Mouse (Mus musculus) midbrain, postnatal 0 days (tissue): ENCODE results near the gene Nup210l. TPM values are rescaled to one million over a fixed set of nuclear protein-coding genes. Genes with fewer than 3 reads are reported as not detected.
"Not testable (repeated sequence)": the region's sequence is repeated elsewhere in the genome, so short reads cannot be mapped to it uniquely, and the experiment has no call there.

Experiments used
- ATAC-seq: fragments of 200-750 bp; cut with Nextera tagmentation; 2 replicates; pipeline ENCODE4 v1.8.0; 2017; ENCODE audit warnings: moderate number of reproducible peaks, mild to moderate bottlenecking, moderate TSS enrichment, moderate library complexity; ENCODE audit not compliant: low FRiP score
- DNase-seq: peaks from one replicate; pipeline ENCODE4 v3.0.0-alpha.2; 2015; ENCODE audit warnings: low spot score
- H3K27ac ChIP-seq: fragments of 300-500 bp; sonication (generic); 2 replicates; pipeline ENCODE4 v1.5.1; 2014; ENCODE audit warnings: low read depth, mild to moderate bottlenecking, low read length, mixed read lengths
- H3K27me3 ChIP-seq: fragments of 300-500 bp; sonication (generic); 2 replicates; pipeline ENCODE4 v1.6.1; 2014; ENCODE audit warnings: low read length, control low read depth, mixed read lengths; ENCODE audit not compliant: insufficient read depth
- H3K36me3 ChIP-seq: fragments of 300-500 bp; sonication (generic); 2 replicates; pipeline ENCODE4 v1.6.1; 2014; ENCODE audit warnings: low read length, control low read depth, mixed read lengths; ENCODE audit not compliant: insufficient read depth
- H3K4me1 ChIP-seq: fragments of 300-500 bp; sonication (generic); 2 replicates; pipeline ENCODE4 v1.6.1; 2014; ENCODE audit warnings: mild to moderate bottlenecking, control low read depth, antibody characterized with exemption, low read length, mixed read lengths; ENCODE audit not compliant: insufficient read depth
- H3K4me2 ChIP-seq: fragments of 300-500 bp; sonication (generic); 2 replicates; pipeline ENCODE4 v1.6.1; 2014; ENCODE audit warnings: low read depth, mild to moderate bottlenecking, low read length, mixed read lengths; ENCODE audit not compliant: poor library complexity, severe bottlenecking
- H3K4me3 ChIP-seq: fragments of 300-500 bp; sonication (generic); 2 replicates; pipeline ENCODE4 v1.5.1; 2014; ENCODE audit warnings: low read depth, mild to moderate bottlenecking, low read length, moderate library complexity
- H3K9ac ChIP-seq: fragments of 300-500 bp; sonication (generic); replicated peaks from 2 replicates; pipeline ENCODE4 v1.6.1; 2014; ENCODE audit warnings: mild to moderate bottlenecking, low read length, moderate library complexity, mixed read lengths; ENCODE audit not compliant: poor library complexity, severe bottlenecking
- H3K9me3 ChIP-seq: fragments of 300-500 bp; sonication (generic); 2 replicates; pipeline ENCODE4 v1.6.1; 2016; ENCODE audit warnings: low read length, control low read depth
- CTCF ChIP-seq: IDR thresholded peaks from 2 replicates; pipeline ENCODE4 v1.5.1; 2016; ENCODE audit warnings: antibody characterized with exemption, mild to moderate bottlenecking
- WGBS: fragments of 180-500 bp; shearing (Covaris S2); extraction: QIAGEN DNeasy Blood & Tissue Kit; methylation state at CpG from one replicate; pipeline ENCODE4 v1.1.7; 2014; 5-methylcytosine and 5-hydroxymethylcytosine counted together
- polyA plus RNA-seq: library from polyadenylated mRNA; unstranded; fragments of >200 nt; fragmentation: Nextera tagmentation; extraction: Ambion mirVana; gene quantifications from 2 replicates; pipeline ENCODE4 v1.2.1, GENCODE M21; 2015
- total RNA-seq: library from RNA; depleted of rRNA; stranded (reverse); fragments of >200 nt; gene quantifications from 2 replicates; pipeline ENCODE4 v1.2.3, GENCODE M21; 2014

Nup210l gene
- total and polyA plus RNA-seq, 2 experiments from 2014 or later, result 0.17 to 0.55 TPM

- WGBS, result 92% methylated on average over 13 of the region's 13 CpGs
- H3K9ac ChIP-seq, result no peak overlapping the region
- TF ChIP-seq CTCF, result no peak
- H3K4me1 ChIP-seq, result no peaks in the 10 kb centered on the region
- no peak overlapping the region for H3K4me3 ChIP-seq
- DNase-seq (no peak), ATAC-seq (no peak)
- no peaks in the 10 kb centered on the region for H3K9me3 ChIP-seq
- no peak overlapping the region for H3K27ac ChIP-seq
- no peaks in the 10 kb centered on the region for H3K27me3 ChIP-seq
- H3K36me3 ChIP-seq, result no peaks in the 10 kb centered on the region
- no peak overlapping the region for H3K4me2 ChIP-seq
Observed at GRCm38 (mm10) chr3:90118132-90118790, 14.3 kb downstream of the Nup210l start.

GRCm38 (mm10) chr3:90122036-90122435, 18.1 kb downstream of the Nup210l start:
- H3K4me1 ChIP-seq, H3K27ac ChIP-seq, DNase-seq, H3K4me3 ChIP-seq, H3K9me3 ChIP-seq, H3K36me3 ChIP-seq, H3K9ac ChIP-seq, ATAC-seq, H3K27me3 ChIP-seq, H3K4me2 ChIP-seq: not testable (repeated sequence)
- WGBS, result 78% methylated on average over 5 of the region's 5 CpGs

GRCm38 (mm10) chr3:90125710-90126109, 21.8 kb downstream of the Nup210l start:
- Histone ChIP-seq H3K9me3 (no peaks in the 10 kb centered on the region), H3K4me3 (no peak overlapping the region), H3K4me2 (no peak overlapping the region), H3K4me1 (no peaks in the 10 kb centered on the region), H3K36me3 (no peaks in the 10 kb centered on the region), H3K9ac (no peak overlapping the region), H3K27me3 (no peaks in the 10 kb centered on the region), H3K27ac (no peak overlapping the region)
- TF ChIP-seq CTCF, result no peak
- WGBS, result 77% methylated on average over 5 of the region's 5 CpGs
- no peak for ATAC-seq
- DNase-seq, result no peak

GRCm38 (mm10) chr3:90127881-90128280, 23.9 kb downstream of the Nup210l start:
- no peak for ATAC-seq
- no peak overlapping the region for H3K27ac ChIP-seq

GRCm38 (mm10) chr3:90132745-90133144, 28.8 kb downstream of the Nup210l start:
- Histone ChIP-seq H3K9me3 (no peaks in the 10 kb centered on the region), H3K36me3 (no peaks in the 10 kb centered on the region), H3K27me3 (no peaks in the 10 kb centered on the region), H3K9ac (no peak overlapping the region), H3K27ac (no peak overlapping the region), H3K4me1 (no peaks in the 10 kb centered on the region), H3K4me3 (no peak overlapping the region), H3K4me2 (no peak overlapping the region)
- 78% methylated on average over 3 of the region's 3 CpGs for WGBS
- DNase-seq (no peak), ATAC-seq (no peak)
- no peak for TF ChIP-seq CTCF

More at GRCm38 (mm10) chr3:90127881-90128280, 23.9 kb downstream of the Nup210l start:
- no peak for TF ChIP-seq CTCF
- Histone ChIP-seq H3K4me2 (no peak overlapping the region), H3K9me3 (no peaks in the 10 kb centered on the region), H3K36me3 (no peaks in the 10 kb centered on the region), H3K27me3 (no peaks in the 10 kb centered on the region), H3K4me3 (no peak overlapping the region), H3K4me1 (no peaks in the 10 kb centered on the region), H3K9ac (no peak overlapping the region)
- 95% methylated on average over 6 of the region's 6 CpGs for WGBS
- no peak for DNase-seq

- Histone ChIP-seq H3K4me1 (no peaks in the 10 kb centered on the region), H3K9me3 (no peaks in the 10 kb centered on the region), H3K36me3 (no peaks in the 10 kb centered on the region), H3K4me3 (no peak overlapping the region), H3K27ac (no peak overlapping the region), H3K9ac (no peak overlapping the region), H3K4me2 (no peak overlapping the region), H3K27me3 (no peaks in the 10 kb centered on the region)
- ATAC-seq, result no peak
- TF ChIP-seq CTCF, result peak; percentile 38
- WGBS, result 90% methylated on average over 1 of the region's 1 CpGs
- DNase-seq, result no peak
Observed at GRCm38 (mm10) chr3:90133331-90133730, 29.4 kb downstream of the Nup210l start.
